Mouse (Mus musculus): ENCODE measurements around the gene Krt42. TPM values are rescaled to one million over a fixed set of nuclear protein-coding genes. Genes with fewer than 3 reads are reported as not detected.

Gene Krt42
- polyA plus RNA-seq, 1 experiment, result 20.6 TPM

DNA sequence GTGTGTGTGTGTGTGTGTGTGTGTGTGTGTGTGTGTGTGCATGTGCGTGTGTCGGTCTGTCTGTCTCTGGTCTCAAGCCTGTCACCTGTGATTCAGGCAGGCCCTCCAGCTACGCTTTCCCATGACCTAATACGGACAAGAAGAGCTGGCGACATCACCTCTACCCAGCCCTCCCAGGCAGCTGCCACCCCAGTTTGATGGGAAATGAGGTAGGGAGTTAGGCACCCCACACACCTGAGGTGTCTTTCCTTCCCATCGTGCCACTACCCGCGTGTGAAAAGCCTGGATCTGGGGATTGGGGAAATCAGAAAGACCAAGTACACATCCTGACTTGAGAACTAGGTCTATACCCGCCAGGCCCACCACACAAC, 8.5 kb downstream of the Krt42 start:
- TF ChIP-seq EP300 (IDR thresholded peaks at IDR 0.05; ENCODE audit: insufficient read depth, low read depth, low read length) (no peak), CTCF (IDR thresholded peaks at IDR 0.05; ENCODE audit: low read depth, low read length) (no peak), POLR2A (IDR thresholded peaks at IDR 0.05; ENCODE audit: insufficient read depth, low read length) (no peak)
- peak overlapping the region; percentile 15; the same call in 1 of the 2 replicates for H3K9ac ChIP-seq (ENCODE audit: low read depth, poor library complexity, severe bottlenecking)
- H3K36me3 ChIP-seq (ENCODE audit: control insufficient read depth, insufficient read depth, low read length, poor library complexity, severe bottlenecking), result no peaks in the 10 kb centered on the region
- no peaks in the 10 kb centered on the region for H3K9me3 ChIP-seq (replicated peaks; ENCODE audit: control insufficient read depth, insufficient read depth, low read length, poor library complexity, severe bottlenecking)
- H3K4me3 ChIP-seq (ENCODE audit: low read depth, low read length), result peak overlapping the region; percentile 10; the same call in 1 of the 2 replicates
- no peaks in the 10 kb centered on the region for H3K27me3 ChIP-seq (ENCODE audit: control insufficient read depth, insufficient read depth, low read length, poor library complexity, severe bottlenecking)
- peak overlapping the region; percentile 77 for H3K27ac ChIP-seq (ENCODE audit: insufficient read depth, low read length)
- peaks cover 13% of the 10 kb centered on the region for H3K4me1 ChIP-seq (ENCODE audit: control insufficient read depth, insufficient read depth, low read length)

DNA sequence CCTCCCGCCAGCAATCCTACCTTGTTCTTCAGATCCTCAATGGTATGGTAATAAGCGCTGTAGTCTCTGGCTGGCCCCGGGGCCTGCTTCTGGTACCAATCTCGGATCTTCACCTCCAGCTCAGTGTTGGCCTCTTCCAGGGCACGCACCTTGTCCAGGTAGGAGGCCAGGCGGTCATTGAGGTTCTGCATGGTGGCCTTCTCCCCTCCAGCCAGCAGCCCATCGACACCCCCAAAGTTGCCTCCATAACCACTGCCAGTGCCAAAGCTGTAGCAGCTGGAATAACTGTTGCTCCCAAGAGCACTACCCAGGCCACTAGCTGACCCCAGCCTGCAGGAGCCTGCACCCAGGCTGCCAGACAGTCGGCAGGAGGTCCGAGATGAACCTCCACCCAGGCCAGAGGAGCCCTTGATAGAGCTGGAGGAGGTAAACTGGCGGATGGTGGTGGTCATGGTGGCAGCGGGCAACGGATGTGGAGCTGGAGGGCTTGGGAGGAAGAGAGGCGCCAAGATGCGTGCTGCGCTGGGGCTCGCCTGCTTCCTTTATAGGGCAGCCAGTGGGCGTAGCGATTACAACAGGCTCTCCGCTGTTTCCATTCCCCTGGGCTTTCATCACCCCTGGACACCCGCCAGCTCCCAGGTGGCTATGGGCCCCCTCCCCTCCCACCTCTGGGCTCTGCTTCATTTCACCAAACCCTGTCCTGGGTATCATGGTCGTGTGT, 9.0 kb downstream of the Krt42 start, which contains the start of gene Krt17:
TSS of gene Krt17 (minus strand) at position 516 of the 721 bp plus-strand sequence.
- H3K9ac ChIP-seq (ENCODE audit: low read depth, poor library complexity, severe bottlenecking), result peak within 1 kb of the TSS; percentile 15; the same call in 1 of the 2 replicates

DNA sequence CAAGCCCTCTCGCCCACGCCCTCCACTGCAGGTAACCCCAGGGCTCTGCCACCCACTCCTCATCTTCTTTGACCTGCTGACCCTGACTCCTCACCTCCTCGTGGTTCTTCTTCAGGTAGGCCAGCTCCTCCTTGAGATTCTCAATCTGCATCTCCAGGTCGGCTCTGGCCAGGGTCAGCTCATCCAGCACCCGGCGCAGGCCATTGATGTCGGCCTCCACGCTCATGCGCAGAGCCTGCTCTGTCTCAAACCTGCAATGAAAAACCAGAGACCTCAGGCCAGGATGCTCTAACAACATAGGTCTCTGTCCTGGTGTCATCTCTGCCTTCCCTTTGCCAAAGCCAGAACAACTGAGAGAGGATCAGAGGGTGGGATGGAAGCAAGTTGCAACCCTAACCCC, 10.6 kb downstream of the Krt42 start:
- Histone ChIP-seq H3K27ac (ENCODE audit: insufficient read depth, low read length) (no peak overlapping the region), H3K27me3 (ENCODE audit: control insufficient read depth, insufficient read depth, low read length, poor library complexity, severe bottlenecking) (no peaks in the 10 kb centered on the region), H3K9ac (ENCODE audit: low read depth, poor library complexity, severe bottlenecking) (no peak overlapping the region), H3K9me3 (replicated peaks; ENCODE audit: control insufficient read depth, insufficient read depth, low read length, poor library complexity, severe bottlenecking) (no peaks in the 10 kb centered on the region), H3K4me3 (ENCODE audit: low read depth, low read length) (no peak overlapping the region), H3K36me3 (ENCODE audit: control insufficient read depth, insufficient read depth, low read length, poor library complexity, severe bottlenecking) (no peaks in the 10 kb centered on the region), H3K4me1 (ENCODE audit: control insufficient read depth, insufficient read depth, low read length) (peaks cover 19% of the 10 kb centered on the region)
- TF ChIP-seq CTCF (IDR thresholded peaks at IDR 0.05; ENCODE audit: low read depth, low read length), result no peak
- TF ChIP-seq EP300 (IDR thresholded peaks at IDR 0.05; ENCODE audit: insufficient read depth, low read depth, low read length), result no peak
- no peak for TF ChIP-seq POLR2A (IDR thresholded peaks at IDR 0.05; ENCODE audit: insufficient read depth, low read length)

More for the DNA sequence above, 9.0 kb downstream of the Krt42 start, which contains the start of gene Krt17:
- TF ChIP-seq CTCF (IDR thresholded peaks at IDR 0.05; ENCODE audit: low read depth, low read length) (no peak), POLR2A (IDR thresholded peaks at IDR 0.05; ENCODE audit: insufficient read depth, low read length) (no peak), EP300 (IDR thresholded peaks at IDR 0.05; ENCODE audit: insufficient read depth, low read depth, low read length) (0 out of 2 replicates have a peak, but pooled peaks have one; percentile 2)
- Histone ChIP-seq H3K9me3 (replicated peaks; ENCODE audit: control insufficient read depth, insufficient read depth, low read length, poor library complexity, severe bottlenecking) (no peaks in the 10 kb centered on the region), H3K36me3 (ENCODE audit: control insufficient read depth, insufficient read depth, low read length, poor library complexity, severe bottlenecking) (no peaks in the 10 kb centered on the region), H3K4me3 (ENCODE audit: low read depth, low read length) (peak within 1 kb of the TSS; percentile 10), H3K27me3 (ENCODE audit: control insufficient read depth, insufficient read depth, low read length, poor library complexity, severe bottlenecking) (no peaks in the 10 kb centered on the region), H3K27ac (ENCODE audit: insufficient read depth, low read length) (peak within 1 kb of the TSS; percentile 77), H3K4me1 (ENCODE audit: control insufficient read depth, insufficient read depth, low read length) (peaks cover 10% of the 10 kb centered on the region)

DNA sequence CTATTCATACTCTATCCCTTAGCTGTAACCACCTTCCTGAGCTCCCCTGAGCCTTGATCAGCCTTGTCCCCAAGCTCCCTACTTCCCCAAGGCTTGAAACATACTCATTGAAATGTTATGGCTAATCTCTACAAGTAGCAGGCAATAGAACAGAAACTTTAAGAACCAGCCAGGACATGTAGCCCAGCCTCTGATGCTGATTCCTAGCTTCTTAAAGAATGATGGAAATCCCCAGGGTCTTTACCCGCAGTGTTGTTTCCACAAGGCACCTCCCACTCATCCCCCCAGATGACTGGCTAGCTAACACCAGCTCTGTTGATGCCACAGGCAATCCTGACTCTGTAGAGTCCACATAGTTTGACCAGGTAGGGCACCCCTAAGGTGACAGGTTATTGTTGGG, 11.7 kb downstream of the Krt42 start:
- no peak for TF ChIP-seq CTCF (IDR thresholded peaks at IDR 0.05; ENCODE audit: low read depth, low read length)
- TF ChIP-seq POLR2A (IDR thresholded peaks at IDR 0.05; ENCODE audit: insufficient read depth, low read length), result no peak
- no peak for TF ChIP-seq EP300 (IDR thresholded peaks at IDR 0.05; ENCODE audit: insufficient read depth, low read depth, low read length)
- H3K9ac ChIP-seq (ENCODE audit: low read depth, poor library complexity, severe bottlenecking), result no peak overlapping the region
- no peaks in the 10 kb centered on the region for H3K9me3 ChIP-seq (replicated peaks; ENCODE audit: control insufficient read depth, insufficient read depth, low read length, poor library complexity, severe bottlenecking)
- H3K36me3 ChIP-seq (ENCODE audit: control insufficient read depth, insufficient read depth, low read length, poor library complexity, severe bottlenecking), result no peaks in the 10 kb centered on the region
- peaks cover 24% of the 10 kb centered on the region for H3K4me1 ChIP-seq (ENCODE audit: control insufficient read depth, insufficient read depth, low read length)
- no peak overlapping the region for H3K27ac ChIP-seq (ENCODE audit: insufficient read depth, low read length)
- no peaks in the 10 kb centered on the region for H3K27me3 ChIP-seq (ENCODE audit: control insufficient read depth, insufficient read depth, low read length, poor library complexity, severe bottlenecking)
- no peak overlapping the region for H3K4me3 ChIP-seq (ENCODE audit: low read depth, low read length)

DNA sequence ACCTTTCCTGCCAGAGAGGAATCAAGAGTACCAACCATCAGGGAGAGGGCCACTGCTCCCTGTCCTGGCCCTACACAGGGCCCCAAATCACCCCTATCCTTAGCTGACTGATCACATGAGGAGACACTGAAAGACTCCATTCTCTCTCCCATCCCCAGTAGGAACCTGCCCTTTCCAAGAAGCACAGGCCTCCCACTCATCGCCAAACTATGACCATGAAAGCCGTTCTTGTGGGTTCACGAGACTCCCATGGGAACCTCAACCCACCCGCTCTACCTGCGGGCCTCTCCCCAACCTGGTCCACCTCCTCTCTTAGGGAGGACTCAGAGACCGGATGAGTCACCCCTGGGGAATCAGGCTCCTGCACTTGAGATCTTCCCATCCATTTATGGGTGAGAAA, 14.2 kb downstream of the Krt42 start:
- TF ChIP-seq POLR2A (IDR thresholded peaks at IDR 0.05; ENCODE audit: insufficient read depth, low read length), result no peak
- TF ChIP-seq CTCF (IDR thresholded peaks at IDR 0.05; ENCODE audit: low read depth, low read length), result no peak
- TF ChIP-seq EP300 (IDR thresholded peaks at IDR 0.05; ENCODE audit: insufficient read depth, low read depth, low read length), result no peak
- no peak overlapping the region for H3K9ac ChIP-seq (ENCODE audit: low read depth, poor library complexity, severe bottlenecking)
- no peaks in the 10 kb centered on the region for H3K27me3 ChIP-seq (ENCODE audit: control insufficient read depth, insufficient read depth, low read length, poor library complexity, severe bottlenecking)
- H3K27ac ChIP-seq (ENCODE audit: insufficient read depth, low read length), result no peak overlapping the region
- H3K4me1 ChIP-seq (ENCODE audit: control insufficient read depth, insufficient read depth, low read length), result peaks cover 21% of the 10 kb centered on the region
- no peaks in the 10 kb centered on the region for H3K9me3 ChIP-seq (replicated peaks; ENCODE audit: control insufficient read depth, insufficient read depth, low read length, poor library complexity, severe bottlenecking)
- H3K4me3 ChIP-seq (ENCODE audit: low read depth, low read length), result no peak overlapping the region
- no peaks in the 10 kb centered on the region for H3K36me3 ChIP-seq (ENCODE audit: control insufficient read depth, insufficient read depth, low read length, poor library complexity, severe bottlenecking)
